In genomic region chr15:77794138-77794907, GRCm38 (mm10) we compare ENCODE assay signal across 17 mouse cellular contexts. TPM values are rescaled to one million over a fixed set of nuclear protein-coding genes. Genes with fewer than 3 reads are reported as not detected.
A peak's percentile ranks its signal among the peaks of the same experiment; 100 is the strongest.
DNase-seq lines count a peak whose midpoint lies in the region; ATAC-seq and TF ChIP-seq lines count a peak whose summit lies in the region.
"Had no signal": no experiment of that assay in that cellular context is flagged by ENCODE, and none has a peak within 500 bp of the region (broad histone marks: within the 10 kb centered on the region; RNA-seq: fewer than 3 reads in every experiment).

No protein-coding gene starts in this region.

- no peaks in the 10 kb centered on the region for H3K9me3 ChIP-seq in heart, embryonic 11.5 days (replicated peaks; ENCODE audit: control insufficient read depth, low read length)
- no peaks in the 10 kb centered on the region for H3K9me3 ChIP-seq in stomach, postnatal 0 days (ENCODE audit: control insufficient read depth, low read length)
- no peaks in the 10 kb centered on the region for H3K9me3 ChIP-seq in hindbrain, embryonic 16.5 days (ENCODE audit: control insufficient read depth, low read length)
- H3K9me3 ChIP-seq: forebrain, embryonic 15.5 days; megakaryocyte, embryonic 14.5 days; neural tube, embryonic 12.5 days had no signal

- ATAC-seq in heart, embryonic 11.5 days (replicated peaks; ENCODE audit: insufficient number of reproducible peaks, low FRiP score, low TSS enrichment) = no peak
- no peak for ATAC-seq in stomach, postnatal 0 days (ENCODE audit: low FRiP score, low TSS enrichment)
- no peak for ATAC-seq in hindbrain, embryonic 16.5 days
- ATAC-seq: forebrain, embryonic 15.5 days; hindbrain, postnatal 0 days; liver, postnatal 0 days had no signal

- DNase-seq in heart, postnatal 36 days = no peak
- DNase-seq in layer of hippocampus, adult 2 months (ENCODE audit: low spot score in 2 of 2) = no peak
- no peak for DNase-seq in layer of hippocampus, adult 8-10 months (ENCODE audit: low spot score in 2 of 2)
- DNase-seq in stomach, postnatal 0 days (ENCODE audit: low spot score) = no peak
- DNase-seq: B cell, adult 2 months; kidney, adult 11 months; liver; liver, postnatal 0 days; lung, postnatal 14 days; thymus, postnatal 36 days had no signal

- H3K27me3 ChIP-seq in heart, embryonic 11.5 days (ENCODE audit: control insufficient read depth, insufficient read depth, low read length) = no peaks in the 10 kb centered on the region
- no peaks in the 10 kb centered on the region for H3K27me3 ChIP-seq in stomach, postnatal 0 days (ENCODE audit: control insufficient read depth, insufficient read depth, low read length)
- no peaks in the 10 kb centered on the region for H3K27me3 ChIP-seq in hindbrain, embryonic 16.5 days (replicated peaks; ENCODE audit: control insufficient read depth, insufficient read depth, low read length)
- H3K27me3 ChIP-seq: forebrain, embryonic 15.5 days; megakaryocyte, embryonic 14.5 days; neural tube, embryonic 12.5 days had no signal

- TF ChIP-seq POLR2A in embryonic fibroblast, embryonic 13.5 days (IDR thresholded peaks at IDR 0.05; ENCODE audit: low read depth, low read length) = no peak

- WGBS in heart, embryonic 11.5 days (ENCODE audit: insufficient replicate concordance) = 85% methylated on average over 13 of the region's 13 CpGs
- WGBS in stomach, postnatal 0 days = 81% methylated on average over 13 of the region's 13 CpGs
- 89% methylated on average over 13 of the region's 13 CpGs for WGBS in hindbrain, embryonic 16.5 days

- H3K4me1 ChIP-seq in heart, embryonic 11.5 days (ENCODE audit: control insufficient read depth, insufficient read depth, low read length) = peaks cover 45% of the 10 kb centered on the region
- H3K4me1 ChIP-seq in embryonic fibroblast, embryonic 13.5 days (ENCODE audit: control insufficient read depth, insufficient read depth, low read length) = peaks cover 38% of the 10 kb centered on the region
- peaks cover 14% of the 10 kb centered on the region for H3K4me1 ChIP-seq in stomach, postnatal 0 days (replicated peaks; ENCODE audit: control insufficient read depth, insufficient read depth)
- peaks cover 13% of the 10 kb centered on the region for H3K4me1 ChIP-seq in hindbrain, embryonic 16.5 days (ENCODE audit: control insufficient read depth, insufficient read depth, low read depth, low read length)
- H3K4me1 ChIP-seq: forebrain, embryonic 15.5 days had no signal

- H3K36me3 ChIP-seq in heart, embryonic 11.5 days (ENCODE audit: control insufficient read depth, insufficient read depth, low read length) = peaks cover 25% of the 10 kb centered on the region
- peaks cover 53% of the 10 kb centered on the region for H3K36me3 ChIP-seq in stomach, postnatal 0 days (ENCODE audit: control insufficient read depth, insufficient read depth, low read length)
- H3K36me3 ChIP-seq in hindbrain, embryonic 16.5 days (ENCODE audit: control insufficient read depth, insufficient read depth, low read length) = peaks cover 10% of the 10 kb centered on the region

- intact Hi-C loops in heart, postnatal 36 days (cut with DNase I) = no loop called here

- H3K4me2 ChIP-seq in heart, embryonic 11.5 days = no peak overlapping the region
- H3K4me2 ChIP-seq in stomach, postnatal 0 days (replicated peaks; ENCODE audit: low read depth) = no peak overlapping the region
- no peak overlapping the region for H3K4me2 ChIP-seq in hindbrain, embryonic 16.5 days (ENCODE audit: low read length)
- H3K4me2 ChIP-seq: forebrain, embryonic 15.5 days; neural tube, embryonic 12.5 days had no signal

- no peak overlapping the region for H3K9ac ChIP-seq in heart, embryonic 11.5 days (ENCODE audit: low read depth, low read length)
- H3K9ac ChIP-seq in stomach, postnatal 0 days (ENCODE audit: low read length) = no peak overlapping the region
- no peak overlapping the region for H3K9ac ChIP-seq in hindbrain, embryonic 16.5 days (ENCODE audit: low read depth, low read length)
- H3K9ac ChIP-seq: forebrain, embryonic 15.5 days; liver, postnatal 0 days had no signal

- peak overlapping the region; percentile 41 for H3K27ac ChIP-seq in heart, embryonic 11.5 days (ENCODE audit: low read depth, low read length)
- H3K27ac ChIP-seq in layer of hippocampus, adult 2 months = peak overlapping the region; percentile 92
- H3K27ac ChIP-seq in embryonic fibroblast, embryonic 13.5 days (ENCODE audit: insufficient read depth, low read length) = peak overlapping the region; percentile 95
- H3K27ac ChIP-seq in stomach, postnatal 0 days (replicated peaks) = 0 out of 2 replicates have a peak overlapping the region, but pooled peaks have one; percentile 35
- H3K27ac ChIP-seq in hindbrain, embryonic 16.5 days (ENCODE audit: low read depth, low read length) = no peak overlapping the region
- H3K27ac ChIP-seq: forebrain, embryonic 15.5 days; hindbrain, postnatal 0 days; neural tube, embryonic 12.5 days had no signal

- TF ChIP-seq CTCF in layer of hippocampus, adult 2 months (conservative IDR thresholded peaks at IDR 0.05) = no peak
- TF ChIP-seq CTCF in embryonic fibroblast, embryonic 13.5 days (IDR thresholded peaks at IDR 0.05; ENCODE audit: borderline replicate concordance, insufficient read depth, low read length) = no peak
- no peak for TF ChIP-seq CTCF in stomach, postnatal 0 days (IDR thresholded peaks at IDR 0.05; ENCODE audit: low read depth)

- TF ChIP-seq EP300 in stomach, postnatal 0 days (optimal IDR thresholded peaks at IDR 0.05) = no peak

- H3K4me3 ChIP-seq in heart, embryonic 11.5 days (ENCODE audit: low read depth, low read length) = no peak overlapping the region
- no peak overlapping the region for H3K4me3 ChIP-seq in layer of hippocampus, adult 2 months
- H3K4me3 ChIP-seq in embryonic fibroblast, embryonic 13.5 days (ENCODE audit: insufficient read depth, low read length) = no peak overlapping the region
- H3K4me3 ChIP-seq in stomach, postnatal 0 days (ENCODE audit: low read depth, low read length) = no peak overlapping the region
- no peak overlapping the region for H3K4me3 ChIP-seq in hindbrain, embryonic 16.5 days (ENCODE audit: low read length)
- H3K4me3 ChIP-seq: forebrain, embryonic 15.5 days; megakaryocyte, embryonic 14.5 days; neural tube, embryonic 12.5 days had no signal

RNA-seq across cellular contexts. Expression of gene Apol8, which starts 37.5 kb away (rescaled TPM):
- polyA plus RNA-seq in heart, embryonic 11.5 days (2014; fragmentation: Nextera tagmentation; extraction: Ambion mirVana) = 0.67 and 0.89 TPM in 2 replicates
- total RNA-seq in heart, postnatal 36 days (2021) = not detected
- total RNA-seq in layer of hippocampus, adult 2 months (2021) = 1 to 10 TPM; 5.7 to 7.4 TPM
- 10 to 100 TPM in 2 of 4 experiments, 1 to 10 TPM in 2; 6.3 to 14.1 (median 9.1) TPM for total RNA-seq in layer of hippocampus, adult 8-10 months (2022)
- 0.58 and 2.6 TPM in 2 replicates for polyA plus RNA-seq in embryonic fibroblast, embryonic 13.5 days (2011; ENCODE audit: insufficient read length, low read depth, missing spikeins)
- polyA plus RNA-seq in stomach, postnatal 0 days (2015; fragmentation: Nextera tagmentation; extraction: Ambion mirVana) = 0.05 and 0.10 TPM in 2 replicates
- polyA plus RNA-seq in hindbrain, embryonic 16.5 days (2015; fragmentation: Nextera tagmentation; extraction: Ambion mirVana) = 0.14 and 0.35 TPM in 2 replicates
- polyA plus RNA-seq: forebrain, embryonic 15.5 days had no signal

RNA-seq across cellular contexts. Expression of gene Myh9, which starts 47.7 kb away (rescaled TPM):
- polyA plus RNA-seq in heart, embryonic 11.5 days (2014; fragmentation: Nextera tagmentation; extraction: Ambion mirVana) = 30.4 and 31.8 TPM in 2 replicates
- total RNA-seq in heart, postnatal 36 days (2021) = 100 to 1,000 TPM; 105 to 110 TPM
- total RNA-seq in layer of hippocampus, adult 2 months (2021) = 10 to 100 TPM; 88.3 to 96.3 TPM
- total RNA-seq in layer of hippocampus, adult 8-10 months (2022) = 100 to 1,000 TPM in 3 of 4 experiments, 10 to 100 TPM in 1; 89.0 to 116 (median 104) TPM
- 718 and 1,071 TPM in 2 replicates for polyA plus RNA-seq in embryonic fibroblast, embryonic 13.5 days (2011; ENCODE audit: insufficient read length, low read depth, missing spikeins)
- 27.9 and 32.9 TPM in 2 replicates for polyA plus RNA-seq in stomach, postnatal 0 days (2015; fragmentation: Nextera tagmentation; extraction: Ambion mirVana)
- 8.4 and 11.8 TPM in 2 replicates for polyA plus RNA-seq in hindbrain, embryonic 16.5 days (2015; fragmentation: Nextera tagmentation; extraction: Ambion mirVana)

Comparison
In these comparisons a context has a peak if more than half of its experiments do, and no peak if none do; other contexts are left out.
1. RNA of gene Myh9, which starts 47.7 kb away (polyA plus RNA-seq): 718 to 1,071 TPM in embryonic fibroblast, embryonic 13.5 days; 27.9 to 32.9 TPM in stomach, postnatal 0 days, 30.4 to 31.8 TPM in heart, embryonic 11.5 days and 8.4 to 11.8 TPM in hindbrain, embryonic 16.5 days; every median in the first group is over 10 times any median in the second.